Mouse (Mus musculus) cerebellum, postnatal 36 days (tissue): Measurements from ENCODE around the gene Pinlyp.

ENCODE experiments used
- DNase-seq, 2 experiments: peaks; one replicate each; pipeline ENCODE4 v3.0.0; 2021 to 2022; ENCODE audit warnings: mixed read lengths in 2 of 2

The Pinlyp gene

DNA sequence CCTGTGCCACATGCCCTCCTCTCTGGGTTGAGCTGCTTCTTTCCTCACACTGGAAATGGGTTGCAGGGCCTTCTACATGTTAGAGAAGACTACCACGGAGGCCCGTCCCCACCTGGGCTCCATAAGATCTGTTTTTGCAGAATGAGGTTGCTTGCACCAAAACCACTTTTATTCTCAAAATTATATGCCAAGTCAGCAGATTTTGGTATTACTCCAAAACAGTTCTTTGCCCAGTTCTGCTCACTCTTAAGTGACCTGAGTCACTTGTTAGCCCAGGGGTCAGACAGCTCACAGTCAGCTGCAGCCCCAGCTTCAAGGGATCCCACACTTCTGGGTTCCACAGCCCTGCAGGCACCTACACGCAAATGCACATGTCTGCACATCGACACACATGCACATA is 15.5 kb upstream of the Pinlyp start:
- no peak for DNase-seq

DNA sequence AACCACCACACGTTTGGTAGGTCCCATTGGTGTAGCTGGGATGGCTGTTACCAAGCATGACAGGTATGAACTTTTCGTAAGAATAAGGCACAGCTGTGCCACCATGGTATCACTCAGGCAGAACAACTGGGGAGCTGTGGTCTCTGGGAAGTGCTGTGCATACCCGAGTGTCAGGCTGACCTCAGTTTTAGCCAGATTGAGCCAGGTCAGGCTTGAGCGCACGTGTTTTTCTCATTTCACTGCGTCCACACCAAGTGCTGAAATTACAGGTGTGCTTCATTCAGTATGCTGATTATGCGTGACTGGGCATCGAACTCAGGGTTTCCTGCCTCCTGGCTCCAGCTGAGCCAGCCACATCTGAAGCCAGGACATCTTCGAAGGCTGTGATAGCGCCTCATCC is 9.9 kb upstream of the Pinlyp start:
- no peak for DNase-seq

DNA sequence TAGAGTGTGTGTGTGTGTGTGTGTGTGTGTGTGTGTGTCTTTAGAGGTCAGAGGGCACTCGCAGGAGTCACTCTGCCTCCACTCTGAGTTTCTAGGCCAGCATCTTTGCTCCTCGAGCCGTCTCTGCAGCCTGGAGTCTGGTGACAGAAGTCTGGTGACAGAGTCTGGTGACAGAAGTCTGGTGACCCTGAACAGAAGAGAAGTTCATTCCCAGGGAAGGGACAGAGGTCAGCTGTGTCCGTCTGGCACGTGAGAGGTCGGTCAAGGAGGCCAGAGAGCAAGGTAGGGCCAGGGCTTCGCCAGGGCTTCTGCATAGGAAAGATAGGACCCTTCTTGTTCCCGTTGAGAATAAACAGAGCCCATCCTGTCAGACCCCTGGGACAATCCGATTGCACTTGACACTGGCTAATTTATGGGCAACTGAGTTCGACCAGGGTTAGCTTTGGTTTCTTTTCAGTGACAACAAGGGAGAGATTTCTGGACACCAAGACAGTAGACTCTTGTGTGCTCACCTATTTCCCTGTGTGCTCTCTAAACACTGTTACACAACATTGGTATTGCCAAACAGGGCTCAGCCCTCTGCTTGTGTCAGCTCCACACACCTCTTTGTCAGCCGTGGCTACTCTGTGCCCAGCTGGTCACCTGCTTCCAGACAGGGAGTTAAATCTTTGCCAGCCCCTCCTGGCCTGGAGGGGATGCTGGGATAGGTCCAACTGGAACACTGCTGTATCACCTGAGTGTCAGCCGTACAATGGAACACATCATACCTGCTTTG is 6.3 kb upstream of the Pinlyp start:
- DNase-seq, result no peak

DNA sequence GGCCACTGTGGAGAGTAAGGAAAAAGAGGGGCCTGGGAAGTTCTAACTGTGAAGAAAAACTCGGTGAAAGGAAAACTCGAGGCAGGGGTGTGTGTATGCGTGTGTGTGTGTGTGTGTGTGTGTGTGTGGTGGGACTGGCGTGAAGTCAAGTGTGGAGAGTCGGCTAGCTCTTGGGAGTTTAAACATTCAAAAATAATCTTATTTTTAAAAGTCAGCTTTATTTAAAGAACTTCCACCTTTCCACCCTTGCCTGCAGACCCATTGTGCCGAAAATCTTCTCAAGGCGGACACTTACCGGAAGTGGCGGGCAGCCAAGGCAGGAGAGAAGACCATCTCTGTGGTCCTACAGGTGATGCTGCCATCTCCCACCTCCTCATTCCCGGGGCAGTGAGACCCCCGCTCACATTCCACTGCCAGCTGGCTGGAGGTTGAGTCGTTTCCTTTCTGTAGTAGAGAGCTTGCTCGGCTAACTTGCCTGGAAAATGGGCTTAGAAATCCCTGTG is 1.7 kb upstream of the Pinlyp start:
- peak in 1 of 2 experiments; percentile 26 for DNase-seq

DNA sequence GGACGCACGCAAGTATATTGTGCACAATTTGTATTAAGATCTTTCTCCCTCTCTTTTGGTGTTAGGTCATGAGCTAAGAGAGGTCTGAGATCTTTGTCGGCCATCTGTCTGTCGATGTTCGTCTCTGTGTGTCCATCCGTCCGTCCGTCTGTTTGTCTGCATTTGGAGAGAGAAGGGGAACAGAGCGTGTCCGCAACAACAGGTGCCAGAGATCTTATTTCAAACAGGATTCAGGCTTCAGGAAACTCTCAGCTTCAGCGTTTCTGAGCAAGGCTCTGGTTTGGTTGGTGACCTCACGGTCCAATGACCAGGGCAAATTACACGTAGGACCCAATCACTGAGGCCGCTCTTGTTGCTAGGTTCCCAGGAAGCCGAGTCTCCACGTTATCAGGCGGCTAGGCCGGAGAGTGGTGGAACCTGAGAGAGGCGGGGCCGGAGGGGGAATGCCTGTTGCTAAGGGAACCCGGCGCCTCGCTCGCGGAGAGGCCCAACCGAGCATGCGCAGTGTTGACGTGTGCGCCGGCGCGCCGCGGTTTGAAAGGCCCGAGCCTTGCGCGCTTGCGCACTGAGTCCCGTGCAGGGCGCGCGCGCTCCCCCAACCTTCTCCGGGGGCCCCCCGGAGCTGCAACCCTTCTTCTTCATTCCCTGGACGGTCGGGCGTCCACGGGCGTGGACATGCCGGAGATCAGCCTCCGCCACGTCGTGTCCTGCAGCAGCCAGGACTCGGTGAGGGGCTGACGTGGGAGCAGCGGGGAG is 894 bp upstream of the Pinlyp start:
- DNase-seq, result peak; percentile 98 to 99

DNA sequence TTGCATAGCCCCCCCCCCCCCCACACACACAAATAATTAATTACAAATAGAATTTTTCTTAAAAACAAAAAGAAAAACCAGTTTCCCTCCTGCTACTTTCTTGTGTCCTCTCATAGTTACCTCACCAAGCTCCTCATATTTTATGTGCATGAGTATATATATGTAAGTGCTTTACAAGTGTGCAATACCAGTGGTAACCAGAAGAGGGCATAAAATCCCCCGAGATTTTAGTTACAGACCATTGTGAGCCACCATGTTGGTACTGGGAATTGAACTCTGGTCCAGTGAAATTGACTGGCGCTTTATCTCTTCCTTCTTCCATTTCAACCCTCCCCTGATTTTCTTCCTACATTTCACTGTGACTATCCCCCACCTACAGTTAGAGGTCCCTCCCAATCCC is 1.4 kb downstream of the Pinlyp start:
- DNase-seq, result no peak

DNA sequence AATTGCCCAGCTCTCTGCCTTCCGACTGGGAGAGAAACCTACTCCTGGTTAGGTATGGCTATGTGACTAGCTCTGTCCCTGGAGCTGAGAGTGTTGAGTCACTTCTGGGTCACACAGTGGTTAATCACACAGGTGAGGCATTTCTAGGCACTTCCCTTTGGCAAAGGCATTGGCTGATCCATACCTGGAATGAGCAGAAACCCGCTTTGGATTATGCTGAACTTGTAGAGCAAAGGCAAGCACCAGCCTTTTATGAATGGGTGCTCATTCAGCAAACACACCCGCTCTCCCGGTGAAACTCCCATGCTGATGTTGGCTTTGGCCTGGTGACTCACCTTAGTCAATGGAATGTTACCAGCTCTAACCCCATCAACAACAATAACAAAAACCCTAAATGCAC is 6.2 kb downstream of the Pinlyp start:
- DNase-seq, result no peak

DNA sequence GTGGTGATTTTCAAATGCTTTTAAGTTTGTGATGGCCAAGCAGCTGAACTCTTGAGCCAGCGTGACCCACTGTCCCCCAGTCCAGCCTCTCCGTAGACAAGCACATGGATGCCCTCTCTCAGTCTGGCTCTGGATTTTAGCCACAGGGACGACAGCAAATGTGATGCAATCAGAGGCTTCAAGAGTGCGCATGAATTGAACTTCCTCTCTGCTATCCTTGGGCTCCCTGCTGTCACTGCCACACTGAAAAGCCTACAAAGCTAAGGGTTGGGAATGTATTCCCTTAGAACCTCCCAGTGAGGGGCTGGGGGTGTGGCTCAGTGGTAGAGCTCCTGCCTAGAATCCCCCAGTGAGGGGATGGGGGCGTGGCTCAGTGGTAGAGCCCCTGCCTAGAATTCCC is 7.2 kb downstream of the Pinlyp start:
- DNase-seq, result no peak

DNA sequence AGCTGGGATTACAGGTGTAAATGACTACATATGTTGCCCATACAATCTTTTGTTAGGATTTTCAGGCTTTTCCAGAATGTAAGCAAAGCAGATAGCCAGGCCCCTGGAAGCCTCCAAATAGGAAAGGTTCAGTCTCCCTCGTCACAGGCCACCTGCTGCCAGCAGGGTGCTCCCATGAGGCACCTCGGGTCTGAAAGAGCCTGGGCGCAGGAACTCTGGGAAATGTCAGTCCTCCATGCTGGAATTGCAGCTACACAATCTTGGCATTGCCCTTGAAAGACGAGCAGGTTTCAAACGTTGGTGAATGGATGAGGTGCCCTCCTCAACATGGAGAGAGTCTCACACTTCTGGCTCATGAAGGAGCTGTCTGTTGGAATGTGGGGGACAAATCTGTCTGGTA is 7.8 kb downstream of the Pinlyp start:
- no peak for DNase-seq

DNA sequence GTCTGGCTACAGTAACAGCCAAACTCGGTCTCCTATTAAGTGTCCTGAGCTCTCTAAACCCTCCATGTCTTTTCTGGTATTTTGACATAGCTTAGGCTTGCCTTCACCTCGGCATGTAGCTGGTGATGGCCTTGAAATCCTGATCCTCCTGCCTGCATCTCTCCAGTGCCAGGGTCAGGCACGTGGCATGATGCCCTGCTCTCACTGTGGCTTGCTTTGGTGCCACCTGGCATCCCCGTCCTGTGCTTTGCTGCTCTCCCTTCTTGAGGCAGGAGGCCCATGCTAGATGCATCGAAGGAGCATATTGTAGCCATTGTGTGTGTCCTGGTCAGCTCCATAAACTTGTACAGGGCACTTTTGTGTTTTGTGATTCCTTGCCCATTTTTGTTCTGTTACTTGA is 8.3 kb downstream of the Pinlyp start:
- DNase-seq, result peak; percentile 79 to 82

DNA sequence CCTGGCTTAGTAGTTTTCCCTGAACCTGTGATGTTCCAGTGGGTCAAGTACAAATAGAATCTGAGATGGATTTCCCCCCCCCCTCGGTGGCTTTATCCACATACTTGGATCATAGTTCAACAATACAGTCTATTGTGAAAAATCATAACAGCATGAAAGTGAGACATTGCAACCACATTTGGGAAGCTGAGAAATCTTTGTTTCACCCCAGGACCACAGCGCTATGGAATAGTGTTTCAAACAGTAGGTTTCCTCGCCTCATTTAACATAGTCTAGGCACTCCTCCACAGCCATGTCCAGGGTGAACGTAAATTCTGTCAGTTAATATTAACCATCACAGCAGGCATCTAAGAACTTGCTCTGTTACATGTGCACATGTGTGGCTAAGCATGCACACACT is 8.8 kb downstream of the Pinlyp start:
- DNase-seq, result no peak

DNA sequence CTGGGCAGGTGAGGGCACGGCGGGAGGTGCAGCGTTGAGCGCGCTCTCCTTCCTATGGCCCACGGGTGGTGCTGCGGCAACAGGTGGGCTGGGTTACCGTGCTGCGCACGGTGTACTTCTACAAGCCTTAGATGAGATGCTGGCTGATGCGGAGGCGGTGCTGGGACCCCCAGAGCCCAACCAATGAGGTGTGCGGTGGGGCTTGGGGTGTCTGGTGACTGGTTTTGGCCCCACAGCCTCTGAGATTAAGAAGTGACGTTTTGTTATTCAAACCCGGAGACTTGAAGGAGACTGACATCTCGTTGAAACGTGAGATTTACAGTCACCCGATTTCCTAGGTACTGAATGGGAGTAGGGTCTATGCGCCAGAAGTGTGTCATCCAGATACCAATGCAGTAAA is 11.6 kb downstream of the Pinlyp start:
- DNase-seq, result no peak

DNA sequence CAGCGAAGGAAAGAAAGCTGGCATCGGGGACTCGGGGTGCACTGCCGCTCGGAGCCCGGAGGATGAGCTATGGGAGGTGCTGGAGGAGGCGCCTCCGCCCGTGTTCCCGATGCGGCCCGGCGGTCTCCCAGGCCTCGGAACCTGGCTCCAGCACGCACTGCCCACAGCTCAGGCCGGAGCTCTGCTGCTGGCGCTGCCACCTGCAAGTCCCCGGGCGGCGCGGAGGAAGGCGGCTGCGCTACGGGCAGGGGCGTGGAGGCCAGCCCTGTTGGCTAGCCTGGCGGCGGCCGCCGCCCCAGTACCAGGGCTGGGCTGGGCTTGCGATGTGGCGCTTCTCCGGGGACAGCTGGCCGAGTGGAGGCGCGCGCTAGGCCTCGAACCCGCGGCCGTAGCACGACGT is 12.1 kb downstream of the Pinlyp start:
- no peak for DNase-seq

DNA sequence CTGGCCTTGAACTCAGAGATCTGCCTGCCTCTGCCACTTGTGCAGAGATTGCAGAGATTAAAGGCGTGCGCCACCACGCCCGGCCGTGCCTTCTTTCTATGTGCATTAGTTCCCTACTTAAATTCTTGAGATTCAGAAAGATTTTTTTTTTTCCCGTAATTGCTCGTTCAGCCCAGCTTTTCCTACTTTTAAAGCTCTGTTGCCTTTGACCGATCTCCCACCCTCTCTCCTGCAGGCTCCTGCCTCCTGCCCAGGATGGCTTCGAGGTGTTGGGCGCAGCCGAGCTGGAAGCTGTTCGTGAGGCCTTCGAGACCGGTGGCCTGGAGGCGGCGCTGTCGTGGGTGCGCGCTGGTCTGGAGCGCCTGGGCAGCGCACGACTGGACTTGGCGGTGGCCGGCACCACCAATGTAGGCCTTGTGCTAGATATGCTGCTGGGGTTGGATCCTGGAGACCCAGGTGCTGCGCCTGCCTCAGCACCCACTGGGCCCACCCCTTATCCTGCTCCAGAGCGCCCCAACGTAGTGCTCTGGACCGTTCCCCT is 12.8 kb downstream of the Pinlyp start:
- no peak for DNase-seq

DNA sequence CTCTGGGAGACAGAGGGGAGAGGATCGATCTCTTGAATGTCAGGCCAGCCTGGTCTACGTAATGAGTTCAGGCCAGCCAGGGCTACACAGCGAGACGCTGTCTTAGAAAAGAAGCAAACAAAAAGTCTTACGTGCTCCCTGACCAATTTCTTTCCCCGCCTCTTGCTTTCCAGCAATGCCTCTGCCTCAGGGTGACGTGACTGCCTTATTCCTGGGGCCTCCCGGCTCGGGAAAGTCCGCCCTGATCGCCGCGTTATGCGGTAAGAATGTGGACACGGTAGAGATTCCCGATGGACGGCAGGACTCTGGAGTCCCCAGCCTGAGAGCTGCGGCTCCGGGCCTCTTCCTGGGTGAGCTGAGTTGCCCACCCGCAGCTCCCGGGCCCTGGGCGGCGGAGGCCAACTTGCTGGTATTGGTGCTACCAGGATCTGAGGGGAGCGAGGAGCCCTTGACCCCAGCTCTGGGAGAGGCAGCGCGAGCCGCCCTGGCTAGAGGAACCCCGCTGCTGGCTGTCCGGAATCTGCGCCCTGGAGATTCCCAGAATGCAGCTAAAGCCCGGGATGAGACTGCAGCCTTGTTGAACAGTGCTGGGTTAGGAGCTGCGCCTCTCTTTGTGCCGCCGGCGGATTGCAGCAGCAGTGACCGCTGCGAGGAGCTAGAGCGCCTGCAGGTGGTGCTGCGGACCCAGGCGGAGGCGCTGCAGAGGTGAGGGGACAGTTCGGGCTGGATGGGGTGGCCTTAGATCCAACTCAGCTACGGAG is 14.5 kb downstream of the Pinlyp start:
- DNase-seq, result peak; percentile 76 to 83

DNA sequence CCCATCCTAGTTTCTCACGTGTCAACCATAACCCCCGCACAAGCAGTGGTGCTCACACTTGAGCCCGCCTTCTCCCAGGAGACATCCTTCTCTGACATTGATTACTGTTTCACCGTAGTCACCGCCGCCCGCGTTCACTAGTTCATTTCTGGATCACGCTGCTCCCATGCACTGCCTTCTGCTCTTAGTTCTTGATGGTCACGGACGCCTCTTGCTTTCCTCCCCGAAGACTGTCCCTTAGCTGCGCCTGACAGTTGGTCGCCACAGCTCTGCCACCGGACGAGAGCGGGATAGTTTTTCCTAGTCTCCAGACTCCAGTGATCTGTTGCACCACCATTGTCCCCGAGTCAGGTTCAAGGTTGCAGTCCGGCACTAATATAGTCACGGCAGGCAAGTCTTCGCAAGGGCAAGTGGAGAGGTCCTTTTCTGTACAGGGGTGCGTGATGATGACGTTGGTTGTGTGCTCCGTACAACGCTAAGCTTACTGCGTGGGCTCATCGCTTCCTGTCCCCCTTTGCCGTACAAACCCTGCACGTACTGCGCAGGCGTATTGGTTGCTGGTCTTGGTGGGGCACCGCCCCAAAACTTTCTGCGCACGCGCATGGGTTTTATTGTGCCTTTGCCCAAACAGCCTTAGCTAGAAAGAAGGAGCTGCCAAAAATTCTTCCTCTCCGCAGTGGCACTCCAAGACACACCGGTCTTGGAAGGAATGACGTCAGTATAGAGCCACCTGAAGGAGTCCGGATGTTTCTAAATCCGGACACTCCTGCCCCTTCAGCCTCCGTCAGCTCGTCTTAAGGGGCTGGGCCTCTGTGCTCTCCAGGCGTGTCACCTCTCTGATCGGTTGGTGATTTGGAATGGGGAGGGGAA is 15.6 kb downstream of the Pinlyp start, which contains the start of gene Irgq:
Gene Irgq (plus strand): TSS at position 628 of the 870 bp plus-strand sequence.
- DNase-seq, result peak; percentile 99

DNA sequence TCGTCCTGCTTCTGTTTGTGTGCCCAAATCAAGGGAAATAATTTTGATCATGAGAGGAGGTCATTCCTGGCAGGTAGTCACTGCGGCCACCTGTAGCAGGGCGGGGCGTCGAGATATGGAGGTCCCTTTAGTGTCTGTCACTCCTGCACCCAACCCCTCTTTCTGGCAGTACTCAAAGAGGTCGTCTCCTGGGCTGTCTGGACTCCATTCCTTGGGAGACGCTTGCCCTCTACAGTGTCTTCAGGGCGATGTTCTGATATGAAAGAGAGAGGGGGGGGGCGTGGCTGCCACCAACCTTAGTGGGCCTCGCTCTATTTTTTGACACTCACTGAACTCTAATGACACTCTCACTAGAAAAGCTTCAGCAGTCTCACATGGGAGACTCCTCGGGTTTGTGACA is 16.3 kb downstream of the Pinlyp start:
- no peak for DNase-seq

DNA sequence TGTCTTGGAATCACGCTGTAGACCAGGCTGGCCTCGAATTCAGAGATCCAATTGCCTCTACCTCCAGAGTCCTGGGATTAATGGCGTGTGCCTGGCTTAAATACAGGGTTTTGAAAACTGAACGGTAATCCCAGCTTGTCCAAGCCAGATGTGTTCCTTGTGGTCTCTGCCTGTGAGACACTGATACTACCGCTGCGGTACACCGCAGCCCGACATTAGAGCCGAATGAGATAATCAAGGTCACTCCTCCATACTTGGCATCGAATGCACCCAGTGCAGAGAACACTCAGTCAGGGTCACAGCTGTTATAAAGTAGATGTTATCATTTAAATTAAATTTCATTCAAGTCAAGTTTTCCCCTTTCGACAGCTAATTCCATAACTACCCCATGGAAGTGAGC is 17.1 kb downstream of the Pinlyp start:
- DNase-seq, result no peak

DNA sequence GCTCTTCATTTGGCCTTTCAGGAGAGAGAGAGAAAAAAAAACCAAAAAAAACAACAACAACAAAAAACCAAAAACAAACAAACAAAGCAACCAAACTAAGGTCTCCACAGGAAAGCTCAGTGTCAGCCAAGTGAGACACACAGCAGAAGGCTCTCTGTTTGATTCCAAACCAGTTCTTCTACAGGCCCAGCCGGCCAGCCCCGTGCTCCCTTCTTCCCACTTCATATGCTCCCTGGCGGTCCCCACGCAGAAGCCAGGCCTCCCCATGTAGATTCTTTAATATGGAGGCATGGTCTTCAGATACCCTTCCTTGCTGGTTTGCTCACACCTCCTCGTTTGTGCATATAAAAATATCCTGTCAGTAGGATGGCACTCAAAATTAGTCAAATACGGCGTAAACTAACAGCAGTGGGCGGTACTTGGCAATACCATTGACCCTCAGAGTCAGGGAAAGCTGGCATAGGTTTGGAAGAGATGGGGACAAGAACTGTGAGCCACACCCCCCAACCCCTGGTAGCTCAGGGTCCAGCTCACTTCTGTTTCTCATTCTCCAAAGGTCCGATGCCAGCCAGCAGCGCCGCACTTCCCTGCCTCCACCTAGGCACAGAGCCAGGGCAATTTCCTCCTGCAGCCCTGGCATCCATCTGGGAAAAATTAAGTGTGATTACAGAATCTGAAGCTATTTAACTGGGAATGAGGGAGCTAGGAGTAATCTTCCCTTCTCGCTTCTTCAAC is 20.1 kb downstream of the Pinlyp start:
- DNase-seq, result peak; percentile 78 to 79

DNA sequence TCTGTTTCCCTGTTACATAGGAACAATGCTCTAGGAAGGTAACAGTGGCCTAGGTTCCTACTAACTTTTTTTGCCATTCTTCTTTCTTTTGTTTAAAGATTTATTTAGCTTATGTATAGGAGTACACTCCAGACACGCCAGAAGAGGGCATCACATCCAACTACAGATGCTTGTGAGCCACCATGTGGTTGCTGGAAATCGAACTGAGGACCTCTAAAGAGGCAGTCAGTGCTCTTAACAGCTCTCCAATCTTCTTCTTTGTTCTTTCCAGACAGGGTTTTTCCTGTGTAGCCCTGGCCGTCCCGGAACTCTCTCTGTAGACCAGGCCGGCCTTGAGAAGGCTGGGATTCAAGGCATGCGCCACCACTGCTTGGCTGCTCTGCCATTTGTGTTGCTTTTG is 20.9 kb downstream of the Pinlyp start:
- DNase-seq, result no peak

DNA sequence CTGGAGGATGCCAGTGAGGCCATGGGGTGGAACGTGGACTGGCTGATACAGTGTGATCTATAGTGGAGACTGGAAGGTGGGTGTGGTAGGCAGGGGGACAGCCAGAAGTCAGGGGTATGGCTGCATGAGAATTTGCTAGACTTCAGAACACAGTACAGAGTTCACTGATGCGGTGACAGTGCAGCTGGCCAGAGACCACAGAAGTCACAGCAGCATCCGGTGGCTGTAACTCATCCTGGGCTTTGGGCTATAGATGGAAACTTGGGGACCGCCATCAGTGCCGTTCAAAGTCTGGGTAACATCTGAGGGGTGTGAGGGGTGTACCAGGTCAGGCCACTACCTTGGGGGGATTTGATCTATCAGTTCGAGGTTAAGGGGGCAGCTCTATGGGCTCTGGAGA is 22.2 kb downstream of the Pinlyp start:
- no peak for DNase-seq
